In genomic region chr7:132776338-132777111, GRCm38 (mm10) we compare ENCODE assay signal across 10 mouse cellular contexts. TPM values are rescaled to one million over a fixed set of nuclear protein-coding genes. Genes with fewer than 3 reads are reported as not detected.
DNase-seq lines count a peak whose midpoint lies in the region; ATAC-seq and TF ChIP-seq lines count a peak whose summit lies in the region.
"Had no signal": no experiment of that assay in that cellular context is flagged by ENCODE, and none has a peak within 500 bp of the region (broad histone marks: within the 10 kb centered on the region; RNA-seq: fewer than 3 reads in every experiment).

No protein-coding gene starts in this region.

- H3K4me3 ChIP-seq in gastrocnemius, adult 2 months = peak overlapping the region; percentile 55
- H3K4me3 ChIP-seq in liver, embryonic 12.5 days = peak overlapping the region; percentile 64
- H3K4me3 ChIP-seq in stomach, postnatal 0 days (ENCODE audit: low read depth, low read length) = no peak overlapping the region
- H3K4me3 ChIP-seq: hindbrain, embryonic 15.5 days; neural tube, embryonic 12.5 days had no signal

- H3K4me1 ChIP-seq in liver, embryonic 12.5 days = peaks cover 100% of the 10 kb centered on the region
- H3K4me1 ChIP-seq in stomach, postnatal 0 days (replicated peaks; ENCODE audit: control insufficient read depth, insufficient read depth) = peaks cover 14% of the 10 kb centered on the region; the same call in 1 of the 2 replicates

- ATAC-seq in liver, embryonic 12.5 days = peak; percentile 68
- peak; percentile 68 for ATAC-seq in stomach, postnatal 0 days (ENCODE audit: low FRiP score, low TSS enrichment)

- peak overlapping the region; percentile 88 for H3K27ac ChIP-seq in gastrocnemius, adult 2 months
- peak overlapping the region; percentile 96 for H3K27ac ChIP-seq in liver, embryonic 12.5 days
- H3K27ac ChIP-seq in stomach, postnatal 0 days (replicated peaks) = peak overlapping the region; percentile 67
- H3K27ac ChIP-seq: hindbrain, embryonic 15.5 days; neural tube, embryonic 12.5 days had no signal

- no peaks in the 10 kb centered on the region for H3K27me3 ChIP-seq in liver, embryonic 12.5 days (replicated peaks)
- no peaks in the 10 kb centered on the region for H3K27me3 ChIP-seq in stomach, postnatal 0 days (ENCODE audit: control insufficient read depth, insufficient read depth, low read length)
- H3K27me3 ChIP-seq: hindbrain, embryonic 15.5 days; neural tube, embryonic 12.5 days had no signal

- intact Hi-C loops in gastrocnemius, adult 2 months (cut with DNase I) = loop anchor here (5.0 kb wide), 1 partner anchor 36 kb away; the partner anchor contains the start of gene Fam53b

- H3K36me3 ChIP-seq in liver, embryonic 12.5 days = peaks cover 50% of the 10 kb centered on the region
- peaks cover 8% of the 10 kb centered on the region for H3K36me3 ChIP-seq in stomach, postnatal 0 days (ENCODE audit: control insufficient read depth, insufficient read depth, low read length)

- peak overlapping the region; percentile 77 for H3K4me2 ChIP-seq in liver, embryonic 12.5 days
- H3K4me2 ChIP-seq in stomach, postnatal 0 days (replicated peaks; ENCODE audit: low read depth) = no peak overlapping the region
- H3K4me2 ChIP-seq: hindbrain, embryonic 15.5 days; neural tube, embryonic 12.5 days had no signal

- no peak for TF ChIP-seq CTCF in gastrocnemius, adult 2 months (IDR thresholded peaks at IDR 0.05)
- no peak for TF ChIP-seq CTCF in stomach, postnatal 0 days (IDR thresholded peaks at IDR 0.05; ENCODE audit: low read depth)

- no peaks in the 10 kb centered on the region for H3K9me3 ChIP-seq in liver, embryonic 12.5 days (replicated peaks)
- H3K9me3 ChIP-seq in stomach, postnatal 0 days (ENCODE audit: control insufficient read depth, low read length) = no peaks in the 10 kb centered on the region
- H3K9me3 ChIP-seq: hindbrain, embryonic 15.5 days; neural tube, embryonic 12.5 days had no signal

- peak; percentile 43 for DNase-seq in gastrocnemius, adult 2 months
- DNase-seq in gastrocnemius, adult 8-10 months (ENCODE audit: low spot score in 2 of 2) = no peak
- peak; percentile 62 for DNase-seq in spleen, adult 12 weeks (ENCODE audit: low spot score)
- DNase-seq in spleen, adult 18-20 months = no peak
- DNase-seq in stomach, postnatal 0 days (ENCODE audit: low spot score) = peak; percentile 44
- no peak for DNase-seq in right cerebral cortex, adult 18-20 months
- no peak for DNase-seq in thymus, postnatal 14 days

- peak overlapping the region; percentile 86 for H3K9ac ChIP-seq in liver, embryonic 12.5 days
- H3K9ac ChIP-seq in stomach, postnatal 0 days (ENCODE audit: low read length) = no peak overlapping the region
- H3K9ac ChIP-seq: hindbrain, embryonic 15.5 days; neural tube, embryonic 12.5 days had no signal

- WGBS in liver, embryonic 12.5 days (ENCODE audit: insufficient replicate concordance) = 64% methylated on average over 7 of the region's 7 CpGs
- WGBS in stomach, postnatal 0 days = 78% methylated on average over 7 of the region's 7 CpGs

- TF ChIP-seq EP300 in stomach, postnatal 0 days (optimal IDR thresholded peaks at IDR 0.05) = no peak

RNA-seq across cellular contexts. Expression of gene Fam53b, which starts 37.2 kb away (rescaled TPM):
- total RNA-seq in gastrocnemius, adult 2 months (2021) = 10 to 100 TPM; 15.3 to 27.4 TPM
- 10 to 100 TPM; 17.4 to 31.8 (median 21.1) TPM for total RNA-seq in gastrocnemius, adult 8-10 months (2022)
- 27.2 and 28.8 TPM in 2 replicates for polyA plus RNA-seq in liver, embryonic 12.5 days (2016; fragmentation: Nextera tagmentation; extraction: Ambion mirVana)
- polyA plus RNA-seq in stomach, postnatal 0 days (2015; fragmentation: Nextera tagmentation; extraction: Ambion mirVana) = 8.4 and 8.5 TPM in 2 replicates

Comparison
In these comparisons a context has a peak if more than half of its experiments do, and no peak if none do; other contexts are left out.
1. DNase-seq: peak in gastrocnemius, adult 2 months (single experiment), spleen, adult 12 weeks (single experiment) and stomach, postnatal 0 days (single experiment); none in gastrocnemius, adult 8-10 months (0 of 2), spleen, adult 18-20 months (0 of 2), right cerebral cortex, adult 18-20 months (single experiment) and thymus, postnatal 14 days (single experiment).
2. Peak in every context shown above with its lines, with median percentiles within 50 percentile points of each other: H3K27ac ChIP-seq.